Mouse (Mus musculus) olfactory bulb, adult 2 months (tissue): ENCODE measurements around the gene Anks1.

Source experiments
- CTCF ChIP-seq: fragments of 200-500 bp; IDR thresholded peaks from 2 replicates; pipeline ENCODE4 v1.5.1; 2012; ENCODE audit warnings: low read depth, mild to moderate bottlenecking, low read length, moderate library complexity; ENCODE audit not compliant: insufficient read depth
- POLR2A ChIP-seq: fragments of 200-500 bp; IDR thresholded peaks from 2 replicates; pipeline ENCODE4 v1.6.1; 2012; ENCODE audit warnings: mild to moderate bottlenecking, low read depth, low read length, moderate library complexity; ENCODE audit not compliant: insufficient read depth

DNA sequence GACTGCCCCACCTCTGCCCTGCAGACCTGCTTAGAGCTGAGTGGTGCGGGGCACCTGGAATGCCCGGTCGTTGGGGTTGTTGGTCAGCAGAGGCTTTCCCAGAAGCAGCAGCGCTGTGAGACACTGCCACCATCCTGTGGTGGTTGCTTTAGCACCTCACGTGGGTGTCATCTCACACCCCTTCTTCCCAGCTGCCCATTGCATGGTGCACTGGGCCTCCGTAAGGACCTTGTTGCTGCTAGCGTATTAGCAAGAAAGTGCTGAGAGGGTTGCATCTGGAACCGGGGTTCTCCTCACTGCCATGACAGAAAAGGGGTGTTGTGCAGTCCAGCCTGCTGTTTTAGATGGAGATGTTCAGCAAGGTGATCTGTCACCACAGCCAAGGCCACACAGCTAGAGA is 97.1 kb downstream of the Anks1 start:
- TF ChIP-seq POLR2A, result no peak
- TF ChIP-seq CTCF, result no peak
